Mouse (Mus musculus): Measurements from ENCODE around the gene Syt12.

DNA sequence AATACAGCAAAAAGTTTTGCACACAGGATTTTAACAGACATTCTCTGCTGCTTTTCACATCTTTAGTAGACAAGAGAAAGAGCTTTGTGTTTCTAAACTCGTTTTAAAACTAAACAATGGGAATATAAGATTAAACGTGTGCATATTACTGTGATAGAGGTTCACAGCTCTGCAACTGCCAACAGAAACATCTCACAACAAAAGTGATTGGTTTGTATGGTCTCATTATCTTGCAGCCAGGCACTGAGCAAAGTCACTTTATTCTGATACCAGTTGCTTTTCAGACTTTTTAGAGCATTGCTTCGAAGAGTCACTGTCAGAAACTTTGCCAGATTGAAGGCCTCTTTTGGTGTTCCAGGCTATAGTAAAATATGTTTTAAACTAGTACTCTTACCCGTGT is 78.3 kb downstream of the Syt12 start:
- no peak for TF ChIP-seq CTCF (IDR thresholded peaks at IDR 0.05; ENCODE audit: extremely low read depth, insufficient read length, insufficient replicate concordance, low read depth, low read length)
- no peak for TF ChIP-seq POLR2A (IDR thresholded peaks at IDR 0.05; ENCODE audit: low read depth, low read length)

Data from small intestine, adult 2 months (tissue).